Mouse (Mus musculus) lung, postnatal 0 days (tissue): ENCODE results near the gene Ccdc70.
"Not testable (repeated sequence)": the region's sequence is repeated elsewhere in the genome, so short reads cannot be mapped to it uniquely, and the experiment has no call there.

ENCODE experiments used
- CTCF ChIP-seq: IDR thresholded peaks from 2 replicates; pipeline ENCODE4 v1.5.1; 2016; ENCODE audit warnings: antibody characterized with exemption, mild to moderate bottlenecking
- EP300 ChIP-seq: IDR thresholded peaks from 2 replicates; pipeline ENCODE4 v1.6.1; 2016; ENCODE audit warnings: antibody characterized with exemption, mild to moderate bottlenecking, control low read depth

DNA sequence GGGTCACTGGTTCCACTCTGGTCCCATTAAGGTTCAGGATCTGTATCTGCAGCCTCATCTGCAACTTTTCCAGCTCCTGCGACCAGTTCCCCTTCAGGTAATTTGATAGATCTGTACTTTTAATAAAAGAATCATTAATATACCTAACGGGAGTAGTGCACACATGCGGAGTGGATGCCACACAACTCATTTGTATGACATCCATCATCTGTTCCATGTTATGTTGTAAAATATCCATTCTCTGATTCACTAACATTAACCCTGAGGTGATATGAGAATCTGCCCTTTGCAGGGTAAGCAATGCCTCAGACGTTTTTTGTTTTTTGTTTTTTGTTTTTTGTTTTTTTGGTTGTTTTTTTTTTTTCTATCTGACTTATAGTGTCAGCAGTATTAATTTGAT, 31.5 kb upstream of the Ccdc70 start, which contains the start of gene Defb35:
- TF ChIP-seq CTCF, EP300: not testable (repeated sequence)
